Mouse (Mus musculus): ENCODE data around the gene Olfr1215. TPM values are rescaled to one million over a fixed set of nuclear protein-coding genes. Genes with fewer than 3 reads are reported as not detected.

Olfr1215 gene
- total RNA-seq, 1 experiment = not detected

GRCm38 (mm10) chr2:88980181-88980580, 26.6 kb downstream of the Olfr1215 start, which contains the start of gene Gm13762:
Gene Gm13762 (minus strand): TSS chr2:88980281.
- Histone ChIP-seq H3K4me1 (ENCODE audit: control insufficient read depth in 2 of 2, insufficient read depth in 2 of 2, low read length in 2 of 2, poor library complexity in 1 of 2) (no peaks in the 10 kb centered on the region), H3K9ac (ENCODE audit: insufficient read depth, low read depth, low read length, poor library complexity, severe bottlenecking) (no peak within 1 kb of the TSS), H3K27ac (ENCODE audit: insufficient read depth, low read depth, low read length, poor library complexity, severe bottlenecking) (no peak within 1 kb of the TSS), H3K4me3 (ENCODE audit: insufficient read depth in 1 of 2, low read depth in 1 of 2, low read length in 2 of 2, poor library complexity in 1 of 2, severe bottlenecking in 1 of 2) (no peak within 1 kb of the TSS), H3K9me3 (ENCODE audit: control insufficient read depth, insufficient read depth, low read depth, low read length) (no peaks in the 10 kb centered on the region), H3K36me3 (ENCODE audit: control insufficient read depth, insufficient read depth, low read length, poor library complexity, severe bottlenecking) (no peaks in the 10 kb centered on the region)
- TF ChIP-seq ZNF384 (IDR thresholded peaks at IDR 0.05; ENCODE audit: low read depth, low read length) (no peak), HCFC1 (IDR thresholded peaks at IDR 0.05; ENCODE audit: borderline replicate concordance, insufficient read depth, low read length) (no peak), MAFK (IDR thresholded peaks at IDR 0.05; ENCODE audit: insufficient read depth, low read depth, low read length) (no peak), CHD2 (IDR thresholded peaks at IDR 0.05; ENCODE audit: low read depth, low read length) (no peak), ZC3H11A (IDR thresholded peaks at IDR 0.05; ENCODE audit: borderline replicate concordance, low read depth, low read length) (no peak)
- in situ Hi-C loops (cut with MboI; ENCODE audit: low sequenced_read_pairs in 2 of 2, unreplicated experiment in 2 of 2) = no loop called here
- DNase-seq (ENCODE audit: low read depth, low spot score) = no peak

DNA sequence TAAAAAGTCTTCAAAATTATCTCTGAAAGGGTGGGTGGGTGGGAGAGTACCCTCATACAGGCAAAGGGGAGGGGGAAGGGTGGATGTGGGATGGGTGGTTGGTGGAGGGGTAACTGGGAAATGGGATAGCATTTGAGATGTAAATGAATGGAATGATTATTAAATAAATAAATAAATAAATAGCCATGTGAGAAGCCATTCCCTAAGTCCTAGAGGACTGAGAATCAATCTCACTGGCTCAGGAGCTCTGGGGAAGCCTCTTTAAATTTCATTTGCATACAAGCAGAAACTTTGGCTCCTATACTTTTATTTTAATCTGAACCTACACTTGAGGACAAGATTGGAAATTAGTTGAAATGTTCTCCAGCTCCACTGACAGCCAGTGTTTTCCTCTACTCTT, 53.1 kb downstream of the Olfr1215 start, which contains the start of gene Olfr1212:
Gene Olfr1212 (plus strand): TSS at position 301 of the 400 bp plus-strand sequence.
- no peak for TF ChIP-seq HCFC1 (IDR thresholded peaks at IDR 0.05; ENCODE audit: borderline replicate concordance, insufficient read depth, low read length)
- no peak for TF ChIP-seq CHD2 (IDR thresholded peaks at IDR 0.05; ENCODE audit: low read depth, low read length)
- TF ChIP-seq MAFK (IDR thresholded peaks at IDR 0.05; ENCODE audit: insufficient read depth, low read depth, low read length) = no peak
- TF ChIP-seq ZC3H11A (IDR thresholded peaks at IDR 0.05; ENCODE audit: borderline replicate concordance, low read depth, low read length) = no peak
- TF ChIP-seq ZNF384 (IDR thresholded peaks at IDR 0.05; ENCODE audit: low read depth, low read length) = no peak
- in situ Hi-C loops (cut with MboI; ENCODE audit: low sequenced_read_pairs in 2 of 2, unreplicated experiment in 2 of 2) = no loop called here

More for the DNA sequence above, 53.1 kb downstream of the Olfr1215 start, which contains the start of gene Olfr1212:
- DNase-seq (ENCODE audit: low read depth, low spot score) = no peak
- Histone ChIP-seq H3K9me3 (ENCODE audit: control insufficient read depth, insufficient read depth, low read depth, low read length) (no peaks in the 10 kb centered on the region), H3K4me3 (ENCODE audit: insufficient read depth in 1 of 2, low read depth in 1 of 2, low read length in 2 of 2, poor library complexity in 1 of 2, severe bottlenecking in 1 of 2) (no peak within 1 kb of the TSS), H3K36me3 (ENCODE audit: control insufficient read depth, insufficient read depth, low read length, poor library complexity, severe bottlenecking) (no peaks in the 10 kb centered on the region), H3K27ac (ENCODE audit: insufficient read depth, low read depth, low read length, poor library complexity, severe bottlenecking) (no peak within 1 kb of the TSS), H3K4me1 (ENCODE audit: control insufficient read depth in 2 of 2, insufficient read depth in 2 of 2, low read length in 2 of 2, poor library complexity in 1 of 2) (no peaks in the 10 kb centered on the region), H3K9ac (ENCODE audit: insufficient read depth, low read depth, low read length, poor library complexity, severe bottlenecking) (no peak within 1 kb of the TSS)

Other genes starting within 250 kb of the Olfr1215 start
- not detected in 2 replicates for gene Olfr1199, start 246.5 kb downstream of the Olfr1215 start, total RNA-seq (2012; rRNA removed)
- gene Olfr1200, start 236.5 kb downstream of the Olfr1215 start, total RNA-seq (2012; rRNA removed) = not detected in 2 replicates
- not detected in 2 replicates for gene Olfr1201, start 213.9 kb downstream of the Olfr1215 start, total RNA-seq (2012; rRNA removed)
- not detected in 2 replicates for gene Olfr1202, start 192.5 kb downstream of the Olfr1215 start, total RNA-seq (2012; rRNA removed)
- not detected in 2 replicates for gene Olfr1205, start 177.2 kb downstream of the Olfr1215 start, total RNA-seq (2012; rRNA removed)
- not detected in 2 replicates for gene Olfr1204, start 157.7 kb downstream of the Olfr1215 start, total RNA-seq (2012; rRNA removed)
- gene Olfr1206, start 143.7 kb downstream of the Olfr1215 start, total RNA-seq (2012; rRNA removed) = not detected in 2 replicates
- not detected in 2 replicates for gene Olfr1208, start 104.7 kb downstream of the Olfr1215 start, total RNA-seq (2012; rRNA removed)
- not detected in 2 replicates for gene Olfr1209, start 91.8 kb downstream of the Olfr1215 start, total RNA-seq (2012; rRNA removed)
- not detected in 2 replicates for gene Olfr1211, start 68.9 kb downstream of the Olfr1215 start, total RNA-seq (2012; rRNA removed)
- gene Olfr1212, start 53.0 kb downstream of the Olfr1215 start, total RNA-seq (2012; rRNA removed) = not detected in 2 replicates
- not detected in 2 replicates for gene Gm13762, start 26.7 kb downstream of the Olfr1215 start, total RNA-seq (2012; rRNA removed)
- not detected in 2 replicates for gene Olfr1214, start 14.3 kb downstream of the Olfr1215 start, total RNA-seq (2012; rRNA removed)
- not detected in 2 replicates for gene Olfr1216, start 11.4 kb upstream of the Olfr1215 start, total RNA-seq (2012; rRNA removed)
- gene Olfr1217, start 25.1 kb upstream of the Olfr1215 start, total RNA-seq (2012; rRNA removed) = not detected in 2 replicates
- gene Olfr1218, start 54.2 kb upstream of the Olfr1215 start, total RNA-seq (2012; rRNA removed) = not detected in 2 replicates
- gene Olfr1219, start 76.5 kb upstream of the Olfr1215 start, total RNA-seq (2012; rRNA removed) = not detected in 2 replicates
- not detected in 2 replicates for gene Olfr1220, start 99.9 kb upstream of the Olfr1215 start, total RNA-seq (2012; rRNA removed)
- gene Olfr1221, start 110.3 kb upstream of the Olfr1215 start, total RNA-seq (2012; rRNA removed) = not detected in 2 replicates
- gene Olfr1222, start 126.1 kb upstream of the Olfr1215 start, total RNA-seq (2012; rRNA removed) = not detected in 2 replicates
- gene Olfr1223, start 144.6 kb upstream of the Olfr1215 start, total RNA-seq (2012; rRNA removed) = not detected in 2 replicates
- not detected in 2 replicates for gene Olfr1224-ps1, start 157.1 kb upstream of the Olfr1215 start, total RNA-seq (2012; rRNA removed)
- gene Olfr1225, start 167.7 kb upstream of the Olfr1215 start, total RNA-seq (2012; rRNA removed) = not detected in 2 replicates
- not detected in 2 replicates for gene Olfr1226, start 193.1 kb upstream of the Olfr1215 start, total RNA-seq (2012; rRNA removed)
- gene Olfr1228, start 247.1 kb upstream of the Olfr1215 start, total RNA-seq (2012; rRNA removed) = not detected in 2 replicates